Mouse (Mus musculus): Measurements from ENCODE around the gene Klhdc10. TPM values are rescaled to one million over a fixed set of nuclear protein-coding genes. Genes with fewer than 3 reads are reported as not detected.
A peak's percentile ranks its signal among the peaks of the same experiment; 100 is the strongest.

The Klhdc10 gene
- total RNA-seq, 2 experiments from 2014 or later: 50.6 to 55.2 TPM

DNA sequence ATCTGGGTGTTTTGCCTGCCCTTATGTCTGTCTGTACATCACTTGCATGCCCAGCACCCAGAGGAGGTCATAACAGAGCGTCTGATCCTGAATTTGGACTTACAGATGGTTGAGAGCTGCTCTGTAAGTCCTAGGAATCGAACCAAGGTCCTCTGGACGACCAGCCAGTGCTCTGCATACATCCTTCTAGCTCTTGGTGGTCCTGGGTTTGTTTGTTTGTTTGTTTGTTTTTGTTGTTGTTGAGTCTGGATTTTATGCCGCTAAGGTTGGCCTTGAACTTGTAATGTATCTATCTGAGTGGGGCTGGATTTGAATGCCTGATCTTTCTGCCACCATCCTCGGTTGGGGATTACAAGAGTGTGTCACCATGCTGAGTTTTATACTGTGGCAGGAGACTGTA lies 1.5 kb upstream of the Klhdc10 start:
- intact Hi-C loops (cut with DNase I): loop anchor here (5.0 kb wide), 2 partner anchors 107 to 497 kb away; partner anchors contain the start of genes Copg2, Ssmem1 and Tmem209
- no peak for DNase-seq

DNA sequence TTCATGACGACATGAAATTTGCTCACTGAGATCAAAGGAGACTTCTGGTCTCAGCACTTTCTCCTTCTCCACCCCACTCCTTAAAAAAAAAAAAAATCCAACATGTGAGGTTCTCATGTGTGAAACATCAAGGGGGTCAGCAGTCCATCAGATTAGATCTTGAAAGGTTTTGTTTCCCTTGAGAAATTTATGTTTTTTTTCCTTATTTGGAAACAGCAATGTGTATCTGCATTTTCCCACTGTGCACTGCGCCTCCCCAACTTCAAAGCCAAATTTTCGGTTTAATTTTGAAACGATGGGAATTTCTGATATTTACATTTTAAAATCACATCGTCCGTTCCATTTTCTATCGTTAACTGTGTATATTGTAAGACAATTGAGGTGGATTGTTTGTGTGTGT lies 952 bp upstream of the Klhdc10 start:
- no peak for DNase-seq
- intact Hi-C loops (cut with DNase I): loop anchor here (5.0 kb wide), 2 partner anchors 107 to 497 kb away; partner anchors contain the start of genes Copg2, Ssmem1 and Tmem209

DNA sequence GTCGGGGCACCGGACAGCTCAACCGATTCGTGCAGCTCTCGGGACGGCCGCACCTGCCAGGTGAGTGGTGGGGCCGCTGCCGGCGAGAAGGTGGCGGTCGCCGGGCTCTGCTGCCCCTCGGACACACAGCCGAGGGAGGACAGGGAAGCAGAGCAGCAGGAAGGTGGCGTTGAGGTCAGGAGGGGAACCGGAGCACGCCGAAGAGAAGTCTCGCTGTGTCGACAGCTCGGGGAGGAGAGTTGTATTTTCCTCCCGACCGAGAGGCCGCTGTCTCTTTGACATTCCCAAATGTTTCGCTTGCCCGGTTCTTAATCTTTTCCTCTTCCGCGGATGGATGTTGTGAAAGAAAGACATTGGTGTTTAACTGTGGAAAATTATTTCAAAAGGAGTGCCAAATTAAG lies 423 bp downstream of the Klhdc10 start:
- intact Hi-C loops (cut with DNase I): loop anchor here (2.0 to 5.0 kb wide), 4 partner anchors 105 to 635 kb away; partner anchors contain the start of genes Copg2, Ssmem1 and Tmem209
- peak in 1 of 2 experiments; percentile 47 for DNase-seq

DNA sequence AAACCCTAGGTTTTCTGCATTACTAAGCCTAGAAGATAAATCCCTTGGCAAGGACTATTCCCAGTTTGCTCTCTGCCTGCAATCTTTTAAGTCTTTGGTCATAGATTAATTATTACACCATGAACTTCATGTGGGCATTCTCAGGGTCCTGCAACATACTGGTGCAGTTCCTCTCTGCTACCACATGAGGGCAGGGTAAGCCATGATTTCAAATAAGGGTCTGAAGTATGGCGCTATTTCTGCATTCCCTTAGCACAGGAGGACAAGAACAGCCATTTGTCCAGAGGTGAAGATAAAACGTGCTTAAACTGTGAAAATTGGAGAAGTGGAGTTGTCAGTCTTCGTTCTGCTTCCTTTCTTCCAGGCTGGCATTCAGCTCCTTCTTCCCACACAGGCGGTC lies 1.8 kb downstream of the Klhdc10 start:
- peak; percentile 61 to 65 for DNase-seq
- intact Hi-C loops (cut with DNase I): loop anchor here (1.0 to 5.0 kb wide), 5 partner anchors 57 to 633 kb away; partner anchors contain the start of genes Copg2, Ssmem1 and Tmem209

DNA sequence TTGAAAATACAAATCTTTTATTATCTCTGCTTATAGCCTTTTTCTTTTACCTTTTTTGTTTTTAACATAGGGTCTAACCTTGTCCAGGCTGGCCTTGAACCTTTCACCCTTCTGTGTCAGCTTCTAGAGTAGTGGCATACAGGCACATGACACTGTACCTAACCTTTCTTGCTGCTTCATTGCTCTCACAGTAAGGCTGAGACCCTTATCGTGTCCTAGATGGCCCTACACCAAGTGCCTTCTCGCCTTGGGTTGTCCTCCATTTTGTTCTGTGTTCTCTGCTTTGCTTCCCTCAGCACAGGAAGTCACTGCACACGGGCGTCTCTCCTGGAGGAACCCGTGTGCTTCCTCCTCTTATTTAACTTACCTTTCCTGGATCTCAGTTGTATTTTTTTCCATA lies 3.0 kb downstream of the Klhdc10 start:
- no peak for DNase-seq
- intact Hi-C loops (cut with DNase I): loop anchor here (5.0 kb wide), 2 partner anchors 103 to 493 kb away; partner anchors contain the start of genes Copg2, Ssmem1 and Tmem209

DNA sequence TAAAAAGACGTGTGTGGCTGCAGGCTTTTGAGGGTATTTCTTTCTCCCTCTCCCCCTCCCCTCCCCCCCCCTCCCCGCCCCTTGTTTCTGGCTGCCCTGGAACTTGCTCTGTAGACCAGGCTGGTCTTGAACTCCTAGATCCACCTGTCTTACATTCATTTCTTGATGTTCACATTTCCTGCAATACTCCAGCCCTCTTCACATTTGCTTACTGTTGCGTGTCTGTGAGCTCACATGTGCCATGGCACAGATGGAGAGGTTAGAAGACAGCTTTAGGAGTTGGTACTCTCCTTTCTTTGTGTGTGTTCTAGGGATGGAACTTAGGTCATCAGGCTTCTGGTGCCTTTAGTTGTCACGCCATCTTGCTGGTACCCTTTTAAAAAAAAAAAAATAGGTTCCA lies 6.6 kb downstream of the Klhdc10 start:
- DNase-seq: no peak
- intact Hi-C loops (cut with DNase I): no loop called here

DNA sequence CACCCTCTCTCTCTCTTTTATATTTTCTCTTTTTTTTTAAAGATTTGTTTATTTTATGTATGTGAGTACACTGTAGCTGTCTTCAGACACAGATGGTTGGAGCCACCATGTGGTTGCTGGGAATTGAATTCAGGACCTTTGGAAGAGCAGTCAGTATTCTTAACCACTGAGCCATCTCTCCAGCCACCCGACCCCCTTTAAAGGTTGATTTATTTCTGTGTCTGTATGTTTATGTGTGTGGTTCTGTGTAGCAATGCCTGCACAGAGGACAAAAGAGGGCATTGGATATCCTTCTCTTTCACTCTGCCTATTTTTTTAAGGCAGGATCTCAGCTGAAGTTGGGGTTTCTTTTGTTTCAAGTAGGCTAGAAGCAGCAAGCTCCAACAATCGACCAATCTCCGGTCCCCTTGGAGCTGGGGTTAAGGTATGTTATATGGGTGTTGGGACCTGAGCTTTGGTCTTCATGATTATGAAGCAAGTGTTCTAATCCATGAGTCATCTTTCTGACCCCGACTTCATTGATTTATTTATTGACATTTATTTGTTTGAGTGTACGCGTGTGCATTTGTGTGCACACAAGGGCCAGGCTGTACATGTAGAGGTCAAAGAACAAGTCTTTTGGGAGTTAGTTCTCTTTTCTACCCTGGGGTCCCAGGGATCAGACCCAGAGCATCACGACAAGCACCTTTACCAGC lies 7.9 kb downstream of the Klhdc10 start:
- no peak for DNase-seq
- intact Hi-C loops (cut with DNase I): no loop called here

DNA sequence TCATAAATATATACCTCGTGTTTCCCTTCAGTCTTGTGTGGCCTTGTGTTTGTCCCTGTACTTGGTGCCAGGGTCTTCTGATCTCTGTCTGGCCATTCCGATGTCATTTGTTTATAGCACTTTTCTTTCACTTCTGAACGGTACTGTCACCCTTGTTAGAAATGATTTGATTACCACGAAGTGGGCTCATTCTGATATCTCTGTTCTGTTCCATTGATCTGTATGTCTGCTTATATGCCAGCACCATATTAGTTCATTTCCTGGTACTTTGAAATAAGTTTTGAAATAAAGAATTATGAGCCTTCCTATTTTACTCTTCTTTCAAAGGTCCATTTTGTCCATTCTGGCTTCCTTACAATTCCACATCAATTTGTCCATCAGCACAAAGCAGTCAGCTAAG lies 9.6 kb downstream of the Klhdc10 start:
- DNase-seq: no peak
- intact Hi-C loops (cut with DNase I): no loop called here

DNA sequence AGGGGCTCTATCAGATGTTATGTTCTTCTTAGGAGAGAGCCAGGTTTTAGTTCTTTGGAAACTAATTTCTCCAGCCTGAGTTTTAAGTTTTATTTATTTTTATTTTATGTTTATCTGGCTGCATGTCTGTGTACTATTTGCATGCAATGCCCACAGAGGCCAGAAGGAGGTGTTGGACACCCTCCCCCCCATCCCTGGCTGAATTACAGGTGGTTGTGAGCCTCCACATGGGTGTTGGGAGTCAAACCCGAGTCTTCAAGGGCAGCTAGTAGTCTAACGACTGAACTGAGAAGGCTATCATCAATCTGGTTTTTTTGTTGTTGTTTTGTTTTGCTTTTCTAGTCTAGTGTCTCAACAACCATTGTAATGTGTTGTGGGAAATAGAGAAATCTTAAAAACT lies 14.5 kb downstream of the Klhdc10 start:
- intact Hi-C loops (cut with DNase I): no loop called here
- no peak for DNase-seq

DNA sequence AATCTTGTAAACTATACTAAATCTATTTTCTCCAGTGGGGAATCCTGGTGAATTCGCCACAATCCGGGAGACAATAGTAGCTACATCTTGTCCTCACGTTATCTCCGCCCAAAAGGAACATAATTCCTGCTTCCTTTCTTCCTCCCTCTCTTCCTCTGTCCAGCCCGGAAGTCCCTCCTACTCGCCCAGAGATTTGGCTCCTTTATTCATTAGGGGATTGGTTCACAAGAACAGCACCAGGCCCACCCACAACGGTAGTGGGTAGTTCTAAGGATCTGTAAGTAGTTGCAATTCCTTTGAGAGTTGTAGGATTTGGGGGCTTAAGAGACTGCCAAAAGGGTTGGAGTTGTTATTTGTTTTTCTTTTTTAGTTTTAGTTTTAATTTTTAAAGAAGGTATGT lies 15.1 kb downstream of the Klhdc10 start:
- intact Hi-C loops (cut with DNase I): no loop called here
- DNase-seq: no peak

DNA sequence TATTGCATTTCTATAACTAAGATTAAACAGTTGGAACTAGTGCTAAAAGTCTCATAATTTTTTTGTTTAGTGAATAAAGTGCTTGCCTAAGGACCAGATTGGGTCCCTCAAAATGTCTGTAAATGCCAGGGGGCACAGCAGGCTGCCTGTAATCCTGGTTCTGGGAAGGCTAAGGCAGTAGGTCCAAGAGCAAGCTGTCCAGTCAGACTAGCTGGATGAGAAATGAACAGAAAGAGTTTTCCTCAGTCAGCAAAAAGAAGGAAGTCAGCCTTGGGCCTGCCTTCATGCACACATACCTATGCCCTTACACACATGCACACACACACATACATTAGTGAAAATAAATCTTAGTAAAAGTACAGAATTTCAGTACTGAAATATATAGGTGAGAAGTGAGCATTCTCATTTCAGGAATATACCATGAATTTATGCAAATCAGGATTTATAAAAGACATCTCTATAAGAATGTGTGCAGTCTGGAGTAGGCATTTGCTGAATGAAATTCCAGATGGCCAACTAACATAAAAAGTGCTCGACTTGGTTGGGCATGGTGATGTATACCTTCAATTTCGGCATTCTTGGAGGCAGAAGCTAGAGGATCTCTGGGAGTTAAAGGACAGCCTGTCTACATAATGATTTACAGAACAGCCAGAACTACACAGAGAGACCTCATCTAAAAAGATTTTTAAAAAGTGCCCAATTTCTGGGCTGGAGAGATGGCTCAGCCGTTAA lies 31.0 kb downstream of the Klhdc10 start:
- DNase-seq: no peak
- intact Hi-C loops (cut with DNase I): no loop called here

DNA sequence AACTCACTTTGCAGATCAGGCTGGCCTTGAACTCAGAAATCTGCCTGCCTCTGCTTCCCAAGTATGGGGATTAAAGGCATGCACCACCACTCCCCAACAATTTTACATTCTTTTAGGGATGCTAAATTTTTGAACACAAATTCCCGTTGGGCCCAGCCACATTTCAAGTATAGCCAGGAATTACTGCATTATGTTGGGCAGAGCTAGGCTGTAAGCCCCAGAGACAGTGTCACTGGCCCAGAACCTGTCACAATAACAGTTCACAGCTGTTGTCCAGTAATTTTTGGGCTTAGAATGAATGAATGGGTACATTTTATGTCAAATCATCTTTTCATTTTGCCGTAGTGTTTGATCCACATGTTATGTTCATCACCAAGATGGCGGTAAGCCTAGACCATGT lies 34.8 kb downstream of the Klhdc10 start:
- peak; percentile 20 to 34 for DNase-seq

DNA sequence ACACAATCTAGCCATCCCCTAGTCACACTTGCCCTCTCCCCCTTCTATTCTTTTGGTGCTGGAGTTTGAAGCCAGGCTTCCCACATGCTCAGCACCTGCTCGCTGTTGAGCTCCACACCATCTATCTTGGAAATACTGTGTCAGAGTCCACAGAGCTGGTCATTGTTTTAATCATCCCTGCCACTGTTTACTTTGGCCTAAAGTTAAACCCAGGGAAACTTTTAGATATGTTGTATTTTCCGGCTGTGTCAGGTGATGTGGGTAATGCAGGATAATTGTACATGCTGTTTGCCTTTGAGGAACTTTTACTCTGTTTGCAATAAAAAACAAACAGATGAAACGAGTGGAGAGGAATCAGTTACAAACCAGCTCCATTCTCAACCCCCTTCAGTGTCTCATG lies 35.4 kb downstream of the Klhdc10 start:
- intact Hi-C loops (cut with DNase I): no loop called here
- no peak for DNase-seq

More for the DNA sequence above, 34.8 kb downstream of the Klhdc10 start:
- intact Hi-C loops (cut with DNase I): no loop called here

DNA sequence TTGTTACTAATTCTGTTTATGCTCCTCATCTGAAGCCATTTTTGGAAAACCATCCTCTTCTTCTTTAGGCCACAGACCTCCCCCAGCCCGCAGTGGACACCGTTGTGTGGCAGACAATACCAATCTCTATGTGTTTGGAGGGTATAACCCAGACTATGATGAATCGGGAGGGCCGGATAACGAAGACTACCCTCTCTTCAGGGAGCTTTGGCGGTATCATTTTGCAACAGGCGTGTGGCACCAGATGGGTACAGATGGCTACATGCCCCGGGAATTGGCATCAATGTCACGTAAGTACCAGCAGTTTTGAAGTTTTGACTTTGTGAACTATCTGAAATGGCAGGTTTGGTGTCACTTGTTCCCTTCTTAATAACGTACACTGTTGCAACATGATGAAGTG lies 37.9 kb downstream of the Klhdc10 start:
- intact Hi-C loops (cut with DNase I): no loop called here

DNA sequence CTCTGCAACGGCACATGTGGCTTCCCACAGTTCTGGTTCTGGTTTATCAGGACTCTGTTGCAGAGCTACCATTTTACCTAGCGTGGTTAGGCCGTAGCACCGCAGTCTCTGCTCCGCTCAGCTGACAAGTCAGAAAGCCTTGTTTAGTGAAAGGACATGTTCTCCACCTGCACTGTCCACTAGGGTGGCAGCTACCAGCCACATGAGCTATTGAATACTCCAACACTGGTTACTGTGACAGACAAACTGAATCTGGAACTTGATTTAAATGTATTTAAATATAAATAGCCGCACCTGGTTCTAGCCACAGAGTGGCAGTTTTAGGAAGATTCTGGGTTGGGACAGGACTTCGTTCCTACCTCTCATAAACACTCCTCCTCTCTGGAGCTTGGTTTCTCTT lies 55.3 kb downstream of the Klhdc10 start:
- DNase-seq: no peak
- intact Hi-C loops (cut with DNase I): no loop called here

More for the DNA sequence above, 37.9 kb downstream of the Klhdc10 start:
- DNase-seq: no peak

DNA sequence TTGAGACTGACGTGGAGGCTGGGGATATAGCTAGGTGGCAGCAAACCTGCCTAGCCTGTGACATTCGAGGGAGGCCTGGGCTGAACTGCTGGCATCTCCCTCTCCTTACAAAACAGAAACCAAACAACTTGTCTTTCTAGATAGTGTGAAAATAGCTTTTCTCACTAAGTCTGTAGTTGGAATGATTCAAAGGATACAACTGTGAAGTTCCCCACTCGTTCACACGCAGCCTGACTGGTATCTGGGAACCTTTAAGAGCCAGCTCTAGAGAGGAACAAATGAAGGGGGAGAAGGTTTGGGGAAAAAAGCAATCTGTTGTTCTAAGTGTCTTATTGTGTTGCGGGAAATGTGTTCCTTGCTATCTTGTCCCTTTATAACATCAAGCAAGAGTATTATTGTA lies 57.0 kb downstream of the Klhdc10 start:
- intact Hi-C loops (cut with DNase I): no loop called here
- DNase-seq: no peak

DNA sequence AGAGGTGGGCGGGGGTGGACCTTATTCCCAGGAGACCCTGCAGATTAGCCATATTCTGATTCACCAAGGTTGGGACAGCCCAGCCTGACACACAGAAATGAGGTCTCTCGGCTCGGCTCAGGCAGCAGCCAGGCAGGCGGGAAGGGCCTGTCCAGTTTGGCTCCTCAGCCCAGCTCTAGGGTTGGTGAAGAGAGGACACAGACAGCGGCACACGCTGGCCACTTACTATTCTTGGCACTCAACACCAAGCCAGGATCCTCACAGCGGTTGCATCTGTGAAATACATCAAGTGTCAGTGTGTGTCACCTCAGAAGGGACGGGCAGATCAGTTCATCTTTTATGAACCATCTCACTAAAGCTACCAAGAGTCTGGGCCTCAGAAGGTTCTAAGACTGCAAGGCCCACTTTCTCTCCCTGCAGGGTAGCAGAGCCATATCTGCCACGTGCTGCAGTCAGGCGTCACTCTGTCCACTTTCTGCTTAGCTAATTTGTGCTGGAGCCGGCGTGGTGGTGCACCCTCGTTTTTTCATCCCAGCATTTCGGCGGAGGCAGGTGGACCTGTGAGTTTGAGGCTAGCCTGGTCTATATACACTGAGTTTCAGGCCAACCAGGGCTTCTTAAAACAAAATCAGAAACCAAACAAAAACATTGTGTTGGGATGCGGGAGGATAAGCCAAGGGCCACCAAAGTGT lies 57.5 kb downstream of the Klhdc10 start:
- peak in 1 of 2 experiments; percentile 22 for DNase-seq
- intact Hi-C loops (cut with DNase I): no loop called here

DNA sequence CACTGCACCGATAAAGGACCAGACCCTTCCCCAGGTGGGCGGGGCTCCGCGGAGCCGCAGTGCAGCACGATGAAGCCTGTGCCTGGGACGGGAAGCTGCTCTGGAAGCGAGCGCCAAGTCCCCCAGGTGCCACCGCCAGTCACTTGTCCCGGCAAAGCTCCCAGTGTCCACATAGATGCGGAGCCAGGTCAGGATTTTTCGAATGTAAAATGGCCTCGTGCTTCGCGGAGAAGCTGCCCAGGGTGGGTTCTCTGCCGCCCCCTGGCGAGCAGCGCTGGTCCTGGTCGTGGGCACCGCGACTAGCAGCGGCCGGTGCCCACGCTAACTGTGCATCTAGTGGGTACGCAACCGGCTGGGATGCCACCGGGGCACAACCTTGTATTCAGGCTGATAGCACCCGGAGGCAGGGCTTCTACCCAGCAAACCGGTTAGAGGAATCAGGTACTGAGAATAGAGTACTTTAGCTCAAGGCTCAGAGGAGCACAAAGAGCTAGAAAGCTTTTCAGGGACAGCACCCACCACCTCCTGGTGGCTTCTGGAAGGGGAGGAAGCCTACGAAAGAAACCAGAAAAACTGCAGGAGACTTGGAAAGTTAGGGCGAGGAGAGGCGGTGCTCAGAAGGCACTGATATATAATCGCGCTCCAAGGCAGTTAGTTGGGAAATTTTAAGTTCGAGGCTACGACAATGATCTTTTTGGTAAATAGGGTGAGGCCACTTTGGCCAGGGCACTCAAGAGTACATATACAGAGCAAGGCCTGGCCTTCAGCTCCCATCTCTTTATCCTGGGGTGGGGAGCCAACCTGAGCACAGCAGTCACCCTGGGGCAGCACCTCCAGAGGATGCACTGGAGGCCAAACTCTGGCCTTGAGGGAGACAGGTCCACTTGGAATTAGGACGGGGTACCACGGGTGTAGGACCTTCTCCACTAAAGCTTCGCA lies 58.4 kb downstream of the Klhdc10 start:
- peak; percentile 79 to 86 for DNase-seq
- intact Hi-C loops (cut with DNase I): loop anchor here (1.0 to 5.0 kb wide), 2 partner anchors 57 to 522 kb away; no protein-coding TSS in a partner anchor

DNA sequence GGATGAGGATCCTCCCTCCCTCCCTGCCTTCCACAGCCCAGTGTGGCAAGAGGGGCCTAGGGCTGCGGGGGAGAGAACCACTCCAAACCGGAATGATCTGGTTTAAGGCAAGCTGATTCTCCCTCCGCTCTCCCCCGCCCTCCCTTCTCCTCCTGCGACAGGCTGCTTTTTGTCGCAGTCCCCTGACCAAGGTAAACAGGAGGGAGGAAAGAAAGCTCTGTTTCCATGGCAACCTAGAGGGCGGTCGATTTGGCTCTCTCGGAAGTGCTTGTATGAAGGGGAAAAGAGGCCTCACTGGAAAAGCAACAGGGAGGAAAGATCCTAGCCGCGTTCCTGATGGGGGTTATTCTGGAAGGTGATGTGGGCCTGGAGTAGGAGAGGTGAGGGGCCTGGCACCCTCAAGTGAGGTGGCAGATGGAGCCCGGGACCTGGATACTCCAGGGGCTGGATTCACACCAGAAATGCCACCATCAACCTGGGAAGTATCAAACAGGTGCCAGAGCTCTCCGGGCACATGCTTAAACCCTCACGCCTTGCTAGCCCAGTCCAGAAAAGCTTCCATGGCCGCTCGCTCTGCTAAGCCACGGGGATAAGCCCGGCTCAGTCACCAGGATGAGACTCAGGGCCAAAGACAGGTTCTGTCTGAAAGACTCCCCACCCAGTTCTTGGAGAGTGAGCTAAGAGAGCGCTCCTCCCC lies 59.2 kb downstream of the Klhdc10 start:
- peak; percentile 15 to 23 for DNase-seq
- intact Hi-C loops (cut with DNase I): loop anchor here (1.0 to 5.0 kb wide), 2 partner anchors 58 to 521 kb away; no protein-coding TSS in a partner anchor
